Mouse (Mus musculus): ENCODE measurements around the gene Ap2m1.

DNA sequence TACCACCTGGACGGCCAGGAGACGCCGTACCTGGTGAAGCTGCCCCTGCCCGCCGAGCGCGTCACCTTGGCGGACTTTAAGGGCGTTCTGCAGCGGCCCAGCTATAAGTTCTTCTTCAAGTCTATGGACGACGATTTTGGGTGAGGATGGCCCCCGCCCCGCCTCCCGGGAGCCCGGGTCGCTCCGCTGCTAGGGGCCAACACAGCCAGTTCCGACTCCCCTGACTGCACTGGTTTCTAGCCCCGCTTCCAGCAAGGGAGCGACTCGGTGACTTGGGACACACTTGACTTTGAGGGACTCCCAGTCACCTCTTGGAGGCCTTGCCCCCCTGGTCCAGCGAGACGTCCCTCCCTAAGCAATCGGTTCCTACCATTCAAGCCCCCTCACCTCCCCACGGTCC, 18.1 kb upstream of the Ap2m1 start:
- TF ChIP-seq CTCF (IDR thresholded peaks at IDR 0.05; ENCODE audit: extremely low read depth, insufficient read depth, insufficient read length, insufficient replicate concordance) = no peak
- no peak for TF ChIP-seq POLR2A (IDR thresholded peaks at IDR 0.05; ENCODE audit: low read depth, low read length)

All from spleen, adult 2 months (tissue).